15 mouse cellular contexts compared by ENCODE assay signal in the genomic region with DNA sequence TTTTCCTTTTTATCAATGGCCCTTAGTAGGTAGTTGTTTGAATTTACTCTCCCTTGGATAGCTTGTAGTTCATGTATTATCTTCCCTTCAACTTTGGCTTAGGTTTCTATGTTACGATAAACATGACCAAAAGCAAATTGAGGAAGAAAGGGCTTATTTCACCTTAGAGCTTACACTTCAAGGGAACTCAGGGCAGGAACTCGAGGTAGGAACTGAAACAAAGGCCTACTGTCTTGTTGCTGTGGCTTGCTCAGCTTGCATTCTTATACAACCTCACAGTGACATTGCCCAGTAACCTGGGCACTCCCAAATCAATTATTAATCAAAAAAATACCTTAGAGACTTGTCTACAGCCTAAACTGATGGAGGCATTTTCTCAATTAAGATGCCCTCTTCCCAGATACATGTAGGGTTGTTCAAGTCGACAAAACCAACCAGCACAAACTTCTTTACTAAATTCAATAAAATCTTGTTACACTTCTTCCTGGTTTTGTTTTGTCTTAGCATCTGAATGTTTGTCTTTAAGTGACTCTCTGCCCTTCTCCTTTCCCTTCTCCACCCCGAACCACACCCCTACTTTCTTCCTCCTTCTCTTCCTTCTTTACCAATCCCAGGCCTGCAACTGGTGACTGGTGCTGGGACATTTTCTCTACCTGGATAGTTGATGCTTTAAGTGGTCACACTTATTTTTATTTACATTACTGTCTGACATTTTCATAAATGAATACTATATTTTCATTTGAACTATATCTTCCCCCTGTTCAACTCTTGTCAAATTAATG.
"Had no signal": no experiment of that assay in that cellular context is flagged by ENCODE, and none has a peak within 500 bp of the region (broad histone marks: within the 10 kb centered on the region; RNA-seq: fewer than 3 reads in every experiment).

No protein-coding gene starts in this region.

- H3K4me1 ChIP-seq: limb, embryonic 10.5 days; midbrain, embryonic 12.5 days had no signal

- H3K36me3 ChIP-seq: limb, embryonic 10.5 days; midbrain, embryonic 12.5 days; neural tube, embryonic 15.5 days had no signal

- H3K27ac ChIP-seq: limb, embryonic 10.5 days; liver, embryonic 15.5 days; midbrain, embryonic 12.5 days; neural tube, embryonic 15.5 days; stomach, postnatal 0 days had no signal

- ATAC-seq: inflammation-experienced regulatory T-cells, adult 6 months; lung, postnatal 0 days; midbrain, embryonic 16.5 days had no signal

- H3K4me3 ChIP-seq: limb, embryonic 10.5 days; liver, embryonic 15.5 days; midbrain, embryonic 12.5 days; neural tube, embryonic 15.5 days had no signal

- DNase-seq: kidney, adult 18-20 months; kidney, postnatal 4 days; lung, adult 2 months; lung, postnatal 4 days; spleen, adult 18-20 months; thymus, adult 2 months; thymus, postnatal 25 days had no signal

- H3K27me3 ChIP-seq: liver, embryonic 15.5 days; midbrain, embryonic 12.5 days; neural tube, embryonic 15.5 days had no signal
